In genomic region chr4:115059871-115060270, GRCm38 (mm10) we compare ENCODE assay signal across 8 mouse cellular contexts. TPM values are rescaled to one million over a fixed set of nuclear protein-coding genes. Genes with fewer than 3 reads are reported as not detected.
DNase-seq lines count a peak whose midpoint lies in the region; ATAC-seq lines count a peak whose summit lies in the region.

No protein-coding gene starts in this region.

- no peaks in the 10 kb centered on the region for H3K9me3 ChIP-seq in kidney, embryonic 16.5 days (ENCODE audit: low read length)

- WGBS in kidney, embryonic 16.5 days: 9% methylated on average over 12 of the region's 12 CpGs

- ATAC-seq in kidney, embryonic 16.5 days (ENCODE audit: low FRiP score, low TSS enrichment): no peak
- 0 out of 2 replicates have a peak, but pooled peaks have one; percentile 11 for ATAC-seq in megakaryocyte-erythroid progenitor cell, adult 5-6 weeks (replicated peaks; ENCODE audit: low FRiP score, low TSS enrichment, poor library complexity, severe bottlenecking)
- ATAC-seq in cerebellum, adult (ENCODE audit: insufficient number of reproducible peaks, low FRiP score, low TSS enrichment): no peak

- H3K9ac ChIP-seq in kidney, embryonic 16.5 days (replicated peaks; ENCODE audit: low read length): peak overlapping the region; percentile 46

- peaks cover 78% of the 10 kb centered on the region for H3K27me3 ChIP-seq in kidney, embryonic 16.5 days (ENCODE audit: insufficient read depth, low read length)

- H3K27ac ChIP-seq in kidney, embryonic 16.5 days (ENCODE audit: low read length): peak overlapping the region; percentile 38

- H3K4me3 ChIP-seq in kidney, embryonic 16.5 days (ENCODE audit: low read length): peak overlapping the region; percentile 49

- H3K4me1 ChIP-seq in kidney, embryonic 16.5 days (ENCODE audit: insufficient read depth, low read length): peaks cover 26% of the 10 kb centered on the region

- no peaks in the 10 kb centered on the region for H3K36me3 ChIP-seq in kidney, embryonic 16.5 days (ENCODE audit: insufficient read depth, low read length)

- DNase-seq in embryo, embryonic 10 days (ENCODE audit: low spot score): peak; percentile 30
- DNase-seq in embryo, embryonic 9.5 days (ENCODE audit: extremely low spot score): no peak
- peak; percentile 34 to 58 for DNase-seq in heart, adult 9 months (ENCODE audit: low spot score in 2 of 2)
- no peak for DNase-seq in right cerebral cortex, postnatal 25 days
- DNase-seq in gastrocnemius, postnatal 4 days (ENCODE audit: low spot score in 2 of 2): no peak

- peak overlapping the region; percentile 31 for H3K4me2 ChIP-seq in kidney, embryonic 16.5 days (replicated peaks; ENCODE audit: low read depth, low read length)

RNA-seq across cellular contexts. Expression of gene Tal1, which starts 3.6 kb away (rescaled TPM):
- 1.2 and 1.3 TPM in 2 replicates for polyA plus RNA-seq in kidney, embryonic 16.5 days (2015; fragmentation: Nextera tagmentation; extraction: Ambion mirVana)
- 99.5 and 115 TPM in 2 replicates for total RNA-seq in megakaryocyte-erythroid progenitor cell, adult 5-6 weeks (2014; fragmentation: Nextera tagmentation)
- total RNA-seq in megakaryocyte-erythroid progenitor cell, adult 5-6 weeks (2017): 56.3 and 63.8 TPM in 2 replicates
- total RNA-seq in gastrocnemius, postnatal 4 days (2021): 1 to 10 TPM; 2.4 to 3.6 TPM

RNA-seq across cellular contexts. Expression of gene Pdzk1ip1, which starts 28.6 kb away (rescaled TPM):
- polyA plus RNA-seq in kidney, embryonic 16.5 days (2015; fragmentation: Nextera tagmentation; extraction: Ambion mirVana): 292 and 326 TPM in 2 replicates
- 22.0 and 28.7 TPM in 2 replicates for total RNA-seq in megakaryocyte-erythroid progenitor cell, adult 5-6 weeks (2014; fragmentation: Nextera tagmentation)
- total RNA-seq in megakaryocyte-erythroid progenitor cell, adult 5-6 weeks (2017): 5.9 and 34.2 TPM in 2 replicates
- total RNA-seq in gastrocnemius, postnatal 4 days (2021): under 1 TPM in 1 of 2 experiments, not detected in 1; 0.70 TPM

RNA-seq across cellular contexts. Expression of gene Stil, which starts 59.9 kb away (rescaled TPM):
- 12.0 and 12.9 TPM in 2 replicates for polyA plus RNA-seq in kidney, embryonic 16.5 days (2015; fragmentation: Nextera tagmentation; extraction: Ambion mirVana)
- total RNA-seq in megakaryocyte-erythroid progenitor cell, adult 5-6 weeks (2014; fragmentation: Nextera tagmentation): 22.9 and 27.8 TPM in 2 replicates
- total RNA-seq in megakaryocyte-erythroid progenitor cell, adult 5-6 weeks (2017): 11.0 and 15.6 TPM in 2 replicates
- 1 to 10 TPM; 5.2 TPM for total RNA-seq in gastrocnemius, postnatal 4 days (2021)

Comparison
In these comparisons a context has a peak if more than half of its experiments do, and no peak if none do; other contexts are left out.
1. DNase-seq: peak in embryo, embryonic 10 days (single experiment) and heart, adult 9 months (2 of 2); none in embryo, embryonic 9.5 days (single experiment), right cerebral cortex, postnatal 25 days (single experiment) and gastrocnemius, postnatal 4 days (0 of 2).
2. RNA of gene Tal1, which starts 3.6 kb away (total RNA-seq): 56.3 to 115 TPM in megakaryocyte-erythroid progenitor cell, adult 5-6 weeks; 2.4 to 3.6 TPM in gastrocnemius, postnatal 4 days; every median in the first group is over 10 times any median in the second.
3. RNA of gene Pdzk1ip1, which starts 28.6 kb away (total RNA-seq): 5.9 to 34.2 TPM in megakaryocyte-erythroid progenitor cell, adult 5-6 weeks; 0.70 TPM in gastrocnemius, postnatal 4 days; every median in the first group is over 4 times any median in the second.